Comparison of ENCODE assay signal across 28 mouse cellular contexts in the genomic region with DNA sequence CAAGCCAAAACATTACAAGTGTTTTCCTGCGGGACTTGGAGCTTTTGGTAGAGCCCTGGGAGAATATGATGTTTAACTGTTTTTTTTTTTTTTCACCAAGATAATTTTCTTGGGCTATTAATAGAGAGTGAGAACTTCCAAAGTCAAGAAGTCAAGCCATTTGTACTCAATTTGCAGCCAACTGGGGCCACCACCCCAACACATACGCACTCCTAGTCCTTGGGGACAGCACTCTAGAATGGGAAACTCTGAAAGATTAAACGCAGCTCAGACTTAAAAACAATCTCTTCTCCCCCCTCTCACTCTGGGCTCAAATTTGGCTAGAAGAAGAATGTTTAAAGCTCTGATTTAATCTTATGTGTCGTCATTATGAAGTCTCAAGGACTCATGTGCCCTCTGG.
DNase-seq lines count a peak whose midpoint lies in the region; ATAC-seq and TF ChIP-seq lines count a peak whose summit lies in the region.
"Had no signal": no experiment of that assay in that cellular context is flagged by ENCODE, and none has a peak within 500 bp of the region (broad histone marks: within the 10 kb centered on the region; RNA-seq: fewer than 3 reads in every experiment).

No protein-coding gene starts in this region.

- ATAC-seq in lung, postnatal 0 days = peak; percentile 48
- ATAC-seq: activated CD4-positive, CD25-positive, alpha-beta regulatory T cell, adult 4 months; forebrain, postnatal 0 days; intestine, embryonic 16.5 days had no signal

- intact Hi-C loops in gastrocnemius, adult 2 months (cut with DNase I) = no loop called here
- intact Hi-C loops in heart, postnatal 10 days (cut with DNase I) = no loop called here
- intact Hi-C loops in heart, postnatal 36 days (cut with DNase I) = no loop called here

- no peak overlapping the region for H3K9ac ChIP-seq in lung, postnatal 0 days (replicated peaks; ENCODE audit: low read depth)
- H3K9ac ChIP-seq: forebrain, postnatal 0 days; hindbrain, embryonic 13.5 days; limb, embryonic 15.5 days; liver, embryonic 13.5 days; lung, embryonic 14.5 days; neural tube, embryonic 15.5 days had no signal

- no peak for TF ChIP-seq EP300 in lung, postnatal 0 days (IDR thresholded peaks at IDR 0.05)

- no peak for TF ChIP-seq CTCF in gastrocnemius, adult 2 months (IDR thresholded peaks at IDR 0.05)
- TF ChIP-seq CTCF in lung, postnatal 0 days (IDR thresholded peaks at IDR 0.05) = no peak

- no peak overlapping the region for H3K4me3 ChIP-seq in gastrocnemius, adult 2 months
- no peak overlapping the region for H3K4me3 ChIP-seq in lung, postnatal 0 days (ENCODE audit: low read depth, low read length)
- H3K4me3 ChIP-seq: erythroblast, embryonic 14.5 days; hindbrain, embryonic 13.5 days; limb, embryonic 10.5 days; limb, embryonic 15.5 days; liver, embryonic 13.5 days; neural tube, embryonic 15.5 days had no signal

- no peak for DNase-seq in gastrocnemius, adult 2 months
- DNase-seq in gastrocnemius, postnatal 10 days = no peak
- peak; percentile 57 to 62 for DNase-seq in heart, postnatal 10 days
- DNase-seq in heart, postnatal 36 days = no peak
- DNase-seq in lung, postnatal 0 days (ENCODE audit: low spot score) = peak; percentile 48
- no peak for DNase-seq in lung, postnatal 14 days
- DNase-seq in skeletal muscle tissue, adult 2 months (ENCODE audit: low read depth, low spot score) = peak; percentile 17
- DNase-seq: adrenal gland, adult 8-10 months; cerebellum, adult 2 months; cerebellum, postnatal 14 days; forebrain, postnatal 0 days; gastrocnemius, postnatal 14 days; layer of hippocampus, adult 9-11 months; liver, embryonic 13.5 days; lung, embryonic 14.5 days; midbrain, embryonic 14.5 days; retina, postnatal 1 day; right cerebral cortex, postnatal 25 days; spleen, adult 18-20 months; thymus, postnatal 14 days had no signal

- 68% methylated on average over 4 of the region's 4 CpGs for WGBS in lung, postnatal 0 days

- H3K9me3 ChIP-seq in lung, postnatal 0 days (ENCODE audit: low read length) = no peaks in the 10 kb centered on the region
- H3K9me3 ChIP-seq: hindbrain, embryonic 13.5 days; limb, embryonic 10.5 days; limb, embryonic 15.5 days; liver, embryonic 13.5 days; neural tube, embryonic 15.5 days had no signal

- no peaks in the 10 kb centered on the region for H3K36me3 ChIP-seq in lung, postnatal 0 days (ENCODE audit: insufficient read depth, low read length)
- H3K36me3 ChIP-seq: limb, embryonic 15.5 days; liver, embryonic 13.5 days had no signal

- peak overlapping the region; percentile 63 for H3K27ac ChIP-seq in gastrocnemius, adult 2 months
- no peak overlapping the region for H3K27ac ChIP-seq in lung, postnatal 0 days (ENCODE audit: low read length)
- H3K27ac ChIP-seq: hindbrain, embryonic 13.5 days; limb, embryonic 10.5 days; limb, embryonic 15.5 days; liver, embryonic 13.5 days; macrophage; neural tube, embryonic 15.5 days had no signal

- H3K4me1 ChIP-seq in lung, postnatal 0 days (ENCODE audit: insufficient read depth, low read depth, low read length) = no peaks in the 10 kb centered on the region
- H3K4me1 ChIP-seq: hindbrain, embryonic 13.5 days; limb, embryonic 10.5 days; limb, embryonic 15.5 days; liver, embryonic 13.5 days; neural tube, embryonic 15.5 days had no signal

- no peaks in the 10 kb centered on the region for H3K27me3 ChIP-seq in lung, postnatal 0 days (replicated peaks; ENCODE audit: insufficient read depth, low read length)
- H3K27me3 ChIP-seq: hindbrain, embryonic 13.5 days; limb, embryonic 15.5 days; liver, embryonic 13.5 days; neural tube, embryonic 15.5 days had no signal

- no peak overlapping the region for H3K4me2 ChIP-seq in lung, postnatal 0 days (replicated peaks; ENCODE audit: low read depth, low read length)
- H3K4me2 ChIP-seq: hindbrain, embryonic 13.5 days; limb, embryonic 15.5 days; liver, embryonic 13.5 days; lung, embryonic 14.5 days; neural tube, embryonic 15.5 days had no signal

Comparison
In these comparisons a context has a peak if more than half of its experiments do, and no peak if none do; other contexts are left out.
1. DNase-seq: peak in heart, postnatal 10 days (2 of 2), lung, postnatal 0 days (single experiment) and skeletal muscle tissue, adult 2 months (single experiment); none in gastrocnemius, adult 2 months (single experiment), gastrocnemius, postnatal 10 days (single experiment), heart, postnatal 36 days (0 of 2) and lung, postnatal 14 days (single experiment).